Mouse (Mus musculus): ENCODE results near the gene Rcsd1.

- TF ChIP-seq POLR2A (IDR thresholded peaks at IDR 0.05; ENCODE audit: low read depth, low read length) (no peak), CTCF (conservative IDR thresholded peaks at IDR 0.05; ENCODE audit: insufficient read depth, insufficient read length, low read depth, low read length) (no peak)
Observed at GRCm38 (mm10) chr1:165686349-165686748, 23.2 kb downstream of the Rcsd1 start.
